Mouse (Mus musculus): Measurements from ENCODE around the gene Atp11b.
A peak's percentile ranks its signal among the peaks of the same experiment; 100 is the strongest.

The Atp11b gene

GRCm38 (mm10) chr3:35753825-35754767 lies at the start of gene Atp11b:
TSS of gene Atp11b (plus strand) at chr3:35754106.
- DNase-seq, result peak; percentile 77

- DNase-seq, result no peak
These were observed 49.6 kb upstream of the Atp11b start for GRCm38 (mm10) chr3:35704328-35704613.

- DNase-seq, result no peak
These were observed 34.2 kb upstream of the Atp11b start for GRCm38 (mm10) chr3:35719531-35720205.

- no peak for DNase-seq
These were observed 33.1 kb upstream of the Atp11b start for GRCm38 (mm10) chr3:35720801-35721200.

- DNase-seq, result no peak
These were observed 32.0 kb upstream of the Atp11b start for GRCm38 (mm10) chr3:35721818-35722446.

GRCm38 (mm10) chr3:35722811-35723210 lies 31.1 kb upstream of the Atp11b start:
- DNase-seq, result no peak

GRCm38 (mm10) chr3:35723586-35724322 lies 30.2 kb upstream of the Atp11b start:
- peak; percentile 3 for DNase-seq

GRCm38 (mm10) chr3:35725096-35725495 lies 28.8 kb upstream of the Atp11b start:
- DNase-seq, result no peak

- no peak for DNase-seq
These were observed 27.0 kb upstream of the Atp11b start for GRCm38 (mm10) chr3:35726936-35727335.

- DNase-seq, result no peak
These were observed 24.4 kb upstream of the Atp11b start for GRCm38 (mm10) chr3:35729490-35729889.

- no peak for DNase-seq
These were observed 21.7 kb upstream of the Atp11b start for GRCm38 (mm10) chr3:35731981-35732777.

GRCm38 (mm10) chr3:35732778-35733147 lies 21.1 kb upstream of the Atp11b start:
- no peak for DNase-seq

GRCm38 (mm10) chr3:35734509-35734908 lies 19.4 kb upstream of the Atp11b start:
- no peak for DNase-seq

- no peak for DNase-seq
These were observed 15.8 kb upstream of the Atp11b start for GRCm38 (mm10) chr3:35738071-35738470.

GRCm38 (mm10) chr3:35745010-35745409 lies 8.9 kb upstream of the Atp11b start:
- DNase-seq, result no peak

GRCm38 (mm10) chr3:35746840-35747456 lies 7.0 kb upstream of the Atp11b start:
- DNase-seq, result no peak

- DNase-seq, result no peak
These were observed 3.6 kb upstream of the Atp11b start for GRCm38 (mm10) chr3:35750286-35750685.

- no peak for DNase-seq
These were observed 2.2 kb upstream of the Atp11b start for GRCm38 (mm10) chr3:35751724-35752123.

GRCm38 (mm10) chr3:35762735-35763134 lies 8.8 kb downstream of the Atp11b start:
- no peak for DNase-seq

- no peak for DNase-seq
These were observed 11.0 kb downstream of the Atp11b start for GRCm38 (mm10) chr3:35764637-35765617.
